Mouse (Mus musculus): ENCODE data around the gene Mgat2. TPM values are rescaled to one million over a fixed set of nuclear protein-coding genes. Genes with fewer than 3 reads are reported as not detected.

Mgat2 gene
- polyA plus RNA-seq, 1 experiment from 2014 or later, result 35.8 TPM

- no peak overlapping the region for H3K4me2 ChIP-seq (ENCODE audit: low read length)
- ATAC-seq, result no peak
- no peak overlapping the region for H3K4me3 ChIP-seq (ENCODE audit: low read length)
- no peak overlapping the region for H3K27ac ChIP-seq (ENCODE audit: low read depth, low read length)
- no peaks in the 10 kb centered on the region for H3K9me3 ChIP-seq (ENCODE audit: control insufficient read depth, low read length)
- WGBS, result 94% methylated on average over 7 of the region's 7 CpGs
- no peaks in the 10 kb centered on the region for H3K36me3 ChIP-seq (ENCODE audit: control insufficient read depth, insufficient read depth, low read length)
- H3K9ac ChIP-seq (ENCODE audit: low read depth, low read length), result no peak overlapping the region
- H3K4me1 ChIP-seq (ENCODE audit: control insufficient read depth, insufficient read depth, low read depth, low read length), result no peaks in the 10 kb centered on the region
- H3K27me3 ChIP-seq (replicated peaks; ENCODE audit: control insufficient read depth, insufficient read depth, low read length), result no peaks in the 10 kb centered on the region
Observed at GRCm38 (mm10) chr12:69214393-69214792, 30.4 kb downstream of the Mgat2 start.

DNA sequence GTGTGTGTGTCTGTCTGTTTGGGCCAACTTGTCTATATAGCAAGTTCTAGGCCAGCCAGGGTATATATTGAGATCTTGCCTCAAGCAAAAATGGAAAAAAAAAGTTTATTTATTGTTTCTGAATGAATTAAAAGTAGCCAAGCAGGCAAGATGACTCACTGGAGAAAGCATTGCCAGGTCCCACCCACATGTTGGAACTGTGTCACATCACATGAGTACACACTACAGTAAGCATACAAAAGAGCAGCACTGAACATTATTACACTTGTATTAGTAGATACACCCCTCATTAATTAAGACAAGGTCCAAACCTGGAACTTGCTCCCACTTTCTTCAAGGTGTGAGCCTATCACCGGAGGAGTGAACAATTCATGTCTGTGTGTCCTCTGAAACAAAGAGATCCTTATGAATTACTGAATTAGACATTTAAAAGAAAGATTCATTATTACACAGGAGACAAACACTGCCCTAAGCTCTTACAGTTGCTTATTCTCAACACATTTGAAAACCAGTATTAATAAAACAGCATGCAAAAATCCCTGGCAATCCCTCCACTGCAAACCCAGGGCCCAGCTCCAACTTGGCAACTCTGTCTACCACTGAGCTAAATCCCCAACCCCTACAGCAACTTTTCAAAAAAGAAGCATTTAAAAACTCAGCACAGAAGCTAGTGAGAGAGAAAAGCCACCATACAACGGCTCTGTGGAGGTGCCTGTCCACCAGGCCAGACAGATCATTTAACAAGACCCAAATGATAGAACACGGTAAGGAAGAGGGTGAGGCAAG is 31.2 kb downstream of the Mgat2 start:
- Histone ChIP-seq H3K4me1 (ENCODE audit: control insufficient read depth, insufficient read depth, low read depth, low read length) (no peaks in the 10 kb centered on the region), H3K4me2 (ENCODE audit: low read length) (no peak overlapping the region), H3K27ac (ENCODE audit: low read depth, low read length) (no peak overlapping the region), H3K9me3 (ENCODE audit: control insufficient read depth, low read length) (no peaks in the 10 kb centered on the region), H3K36me3 (ENCODE audit: control insufficient read depth, insufficient read depth, low read length) (no peaks in the 10 kb centered on the region), H3K27me3 (replicated peaks; ENCODE audit: control insufficient read depth, insufficient read depth, low read length) (no peaks in the 10 kb centered on the region), H3K4me3 (ENCODE audit: low read length) (no peak overlapping the region), H3K9ac (ENCODE audit: low read depth, low read length) (no peak overlapping the region)
- 82% methylated on average over 3 of the region's 3 CpGs for WGBS
- ATAC-seq, result no peak

DNA sequence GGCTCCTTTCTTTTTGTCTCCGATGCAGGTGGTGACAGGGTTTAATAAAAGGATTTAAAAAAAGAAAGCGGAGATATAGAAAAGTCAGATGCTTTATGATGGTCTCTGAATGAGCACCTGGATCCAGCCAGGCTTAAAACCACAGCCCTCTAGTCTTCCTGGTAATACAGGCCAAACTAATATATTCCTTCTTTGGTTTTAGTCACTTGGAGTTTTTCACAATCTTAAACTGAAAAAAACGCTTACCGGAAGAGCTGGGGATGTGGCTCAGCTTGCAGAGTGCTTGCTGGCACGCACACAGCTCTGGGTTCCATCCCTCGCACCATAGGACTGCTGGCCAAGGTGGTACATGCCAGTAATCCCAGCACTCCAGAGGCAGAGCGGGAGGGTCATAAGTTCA is 32.6 kb downstream of the Mgat2 start:
- no peak overlapping the region for H3K4me2 ChIP-seq (ENCODE audit: low read length)
- no peak overlapping the region for H3K27ac ChIP-seq (ENCODE audit: low read depth, low read length)
- no peak overlapping the region for H3K9ac ChIP-seq (ENCODE audit: low read depth, low read length)
- 94% methylated on average over 7 of the region's 7 CpGs for WGBS
- ATAC-seq, result no peak
- no peak overlapping the region for H3K4me3 ChIP-seq (ENCODE audit: low read length)
- H3K9me3 ChIP-seq (ENCODE audit: control insufficient read depth, low read length), result no peaks in the 10 kb centered on the region
- H3K27me3 ChIP-seq (replicated peaks; ENCODE audit: control insufficient read depth, insufficient read depth, low read length), result no peaks in the 10 kb centered on the region
- no peaks in the 10 kb centered on the region for H3K4me1 ChIP-seq (ENCODE audit: control insufficient read depth, insufficient read depth, low read depth, low read length)
- H3K36me3 ChIP-seq (ENCODE audit: control insufficient read depth, insufficient read depth, low read length), result no peaks in the 10 kb centered on the region

- H3K36me3 ChIP-seq (ENCODE audit: control insufficient read depth, insufficient read depth, low read length), result no peaks in the 10 kb centered on the region
- H3K27me3 ChIP-seq (replicated peaks; ENCODE audit: control insufficient read depth, insufficient read depth, low read length), result no peaks in the 10 kb centered on the region
- 87% methylated on average over 19 of the region's 19 CpGs for WGBS
- H3K4me1 ChIP-seq (ENCODE audit: control insufficient read depth, insufficient read depth, low read depth, low read length), result no peaks in the 10 kb centered on the region
- no peak overlapping the region for H3K27ac ChIP-seq (ENCODE audit: low read depth, low read length)
- no peak for ATAC-seq
- H3K4me2 ChIP-seq (ENCODE audit: low read length), result no peak overlapping the region
- H3K4me3 ChIP-seq (ENCODE audit: low read length), result no peak overlapping the region
- no peaks in the 10 kb centered on the region for H3K9me3 ChIP-seq (ENCODE audit: control insufficient read depth, low read length)
- no peak overlapping the region for H3K9ac ChIP-seq (ENCODE audit: low read depth, low read length)
Observed at GRCm38 (mm10) chr12:69220613-69221277, 36.8 kb downstream of the Mgat2 start.

DNA sequence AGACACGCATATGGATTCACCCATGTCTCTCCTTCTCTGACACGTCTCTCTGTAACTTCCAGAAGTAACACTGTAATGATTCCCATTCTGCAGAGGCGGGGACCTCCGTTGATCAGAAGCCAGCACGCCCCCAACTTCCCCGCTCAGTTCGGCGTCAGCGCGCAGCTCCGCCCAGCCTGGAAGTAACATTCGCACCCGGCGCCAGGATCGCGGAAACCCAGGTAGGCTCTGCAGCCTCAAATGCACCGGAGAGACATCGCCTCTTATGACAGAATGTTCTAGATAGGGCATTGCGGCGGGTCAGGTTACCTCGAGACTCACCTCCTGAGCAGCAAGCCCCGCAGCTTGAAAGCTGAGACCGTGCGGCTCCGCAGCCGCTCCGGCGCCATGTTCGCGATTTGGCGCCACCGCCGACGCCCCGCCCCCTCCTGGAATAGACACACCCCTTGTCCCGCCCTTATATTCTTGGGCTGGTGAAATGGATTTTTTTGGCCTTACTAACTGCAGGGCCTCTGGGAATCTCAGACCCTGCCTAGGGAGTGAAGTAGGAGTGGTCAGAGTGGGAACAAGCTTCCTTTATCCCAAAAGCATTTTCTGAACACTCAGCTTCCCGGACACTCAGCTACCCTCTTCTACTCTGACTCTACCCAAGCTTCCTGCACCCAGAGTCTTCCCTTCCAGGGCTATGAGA is 44.0 kb downstream of the Mgat2 start, which contains the start of gene Pole2:
Pole2 (minus strand) TSS at position 420 of the 691 bp plus-strand sequence.
- H3K9ac ChIP-seq (ENCODE audit: low read depth, low read length), result peak within 1 kb of the TSS; percentile 64
- H3K9me3 ChIP-seq (ENCODE audit: control insufficient read depth, low read length), result no peaks in the 10 kb centered on the region
- peak within 1 kb of the TSS; percentile 79 for H3K4me3 ChIP-seq (ENCODE audit: low read length)
- H3K4me1 ChIP-seq (ENCODE audit: control insufficient read depth, insufficient read depth, low read depth, low read length), result peaks cover 2% of the 10 kb centered on the region; the same call in 1 of the 2 replicates
- under 1% methylated on average over 37 of the region's 37 CpGs for WGBS
- peak within 1 kb of the TSS; percentile 74 for H3K4me2 ChIP-seq (ENCODE audit: low read length)
- no peaks in the 10 kb centered on the region for H3K36me3 ChIP-seq (ENCODE audit: control insufficient read depth, insufficient read depth, low read length)
- no peaks in the 10 kb centered on the region for H3K27me3 ChIP-seq (replicated peaks; ENCODE audit: control insufficient read depth, insufficient read depth, low read length)
- H3K27ac ChIP-seq (ENCODE audit: low read depth, low read length), result peak within 1 kb of the TSS; percentile 75
- ATAC-seq, result peak; percentile 97

DNA sequence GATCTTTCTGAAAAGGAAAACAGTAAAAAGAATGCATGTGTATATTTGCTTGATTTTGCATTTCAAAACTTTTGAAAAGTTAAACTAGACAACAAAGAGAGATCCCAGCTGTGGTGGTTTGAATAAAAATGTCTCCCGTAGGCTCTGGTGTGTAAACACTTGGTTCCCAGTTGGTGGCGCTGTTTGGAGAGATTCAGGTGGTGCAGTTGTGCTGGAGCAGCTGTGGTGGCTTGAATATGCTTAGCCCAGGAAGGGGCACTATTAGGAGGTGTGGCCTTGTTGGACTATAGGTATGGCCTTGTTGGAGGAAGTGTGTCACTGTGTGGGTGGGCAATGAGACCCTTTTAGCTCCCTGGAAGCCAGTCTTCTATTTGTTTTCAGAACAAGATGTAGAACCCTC is 45.3 kb downstream of the Mgat2 start:
- H3K27ac ChIP-seq (ENCODE audit: low read depth, low read length), result no peak overlapping the region
- H3K9me3 ChIP-seq (ENCODE audit: control insufficient read depth, low read length), result no peaks in the 10 kb centered on the region
- no peak overlapping the region for H3K4me3 ChIP-seq (ENCODE audit: low read length)
- H3K4me1 ChIP-seq (ENCODE audit: control insufficient read depth, insufficient read depth, low read depth, low read length), result peaks cover 2% of the 10 kb centered on the region; the same call in 1 of the 2 replicates
- WGBS, result 71% methylated on average over 2 of the region's 2 CpGs
- H3K9ac ChIP-seq (ENCODE audit: low read depth, low read length), result no peak overlapping the region
- no peak overlapping the region for H3K4me2 ChIP-seq (ENCODE audit: low read length)
- no peaks in the 10 kb centered on the region for H3K36me3 ChIP-seq (ENCODE audit: control insufficient read depth, insufficient read depth, low read length)
- no peaks in the 10 kb centered on the region for H3K27me3 ChIP-seq (replicated peaks; ENCODE audit: control insufficient read depth, insufficient read depth, low read length)
- no peak for ATAC-seq

GRCm38 (mm10) chr12:69235782-69236181 is 51.8 kb downstream of the Mgat2 start:
- Histone ChIP-seq H3K36me3 (ENCODE audit: control insufficient read depth, insufficient read depth, low read length) (no peaks in the 10 kb centered on the region), H3K27ac (ENCODE audit: low read depth, low read length) (no peak overlapping the region), H3K4me3 (ENCODE audit: low read length) (no peak overlapping the region), H3K27me3 (replicated peaks; ENCODE audit: control insufficient read depth, insufficient read depth, low read length) (no peaks in the 10 kb centered on the region), H3K9me3 (ENCODE audit: control insufficient read depth, low read length) (no peaks in the 10 kb centered on the region), H3K4me1 (ENCODE audit: control insufficient read depth, insufficient read depth, low read depth, low read length) (no peaks in the 10 kb centered on the region), H3K9ac (ENCODE audit: low read depth, low read length) (no peak overlapping the region), H3K4me2 (ENCODE audit: low read length) (no peak overlapping the region)
- 95% methylated on average over 6 of the region's 6 CpGs for WGBS
- no peak for ATAC-seq
